27 mouse cellular contexts compared by ENCODE assay signal in genomic region chr1:135399466-135399865, GRCm38 (mm10). TPM values are rescaled to one million over a fixed set of nuclear protein-coding genes. Genes with fewer than 3 reads are reported as not detected.
A peak's percentile ranks its signal among the peaks of the same experiment; 100 is the strongest.
DNase-seq lines count a peak whose midpoint lies in the region; ATAC-seq and TF ChIP-seq lines count a peak whose summit lies in the region.
"Had no signal": no experiment of that assay in that cellular context is flagged by ENCODE, and none has a peak within 500 bp of the region (broad histone marks: within the 10 kb centered on the region; RNA-seq: fewer than 3 reads in every experiment).

No protein-coding gene starts in this region.

- H3K27me3 ChIP-seq in stomach, postnatal 0 days (ENCODE audit: control insufficient read depth, insufficient read depth, low read length), result no peaks in the 10 kb centered on the region
- no peaks in the 10 kb centered on the region for H3K27me3 ChIP-seq in limb, embryonic 10.5 days (ENCODE audit: low read depth, poor library complexity, severe bottlenecking)
- H3K27me3 ChIP-seq: heart, embryonic 13.5 days; hindbrain, embryonic 12.5 days; hindbrain, embryonic 15.5 days; Patski had no signal

- no peak for TF ChIP-seq CTCF in stomach, postnatal 0 days (IDR thresholded peaks at IDR 0.05; ENCODE audit: low read depth)

- no peaks in the 10 kb centered on the region for H3K9me3 ChIP-seq in stomach, postnatal 0 days (ENCODE audit: control insufficient read depth, low read length)
- no peaks in the 10 kb centered on the region for H3K9me3 ChIP-seq in limb, embryonic 10.5 days (replicated peaks)
- H3K9me3 ChIP-seq: forebrain, embryonic 10.5 days; G1E; heart, embryonic 10.5 days; heart, embryonic 13.5 days; hindbrain, embryonic 12.5 days; hindbrain, embryonic 15.5 days had no signal

- no peaks in the 10 kb centered on the region for H3K4me1 ChIP-seq in stomach, postnatal 0 days (replicated peaks; ENCODE audit: control insufficient read depth, insufficient read depth)
- no peaks in the 10 kb centered on the region for H3K4me1 ChIP-seq in limb, embryonic 10.5 days
- H3K4me1 ChIP-seq: forebrain, embryonic 10.5 days; heart, embryonic 10.5 days; heart, embryonic 13.5 days; hindbrain, embryonic 12.5 days; hindbrain, embryonic 15.5 days had no signal

- no peak overlapping the region for H3K4me3 ChIP-seq in stomach, postnatal 0 days (ENCODE audit: low read depth, low read length)
- no peak overlapping the region for H3K4me3 ChIP-seq in limb, embryonic 10.5 days
- H3K4me3 ChIP-seq: forebrain, embryonic 10.5 days; gastrocnemius, adult 2 months; heart, adult 2 months; heart, embryonic 10.5 days; heart, embryonic 13.5 days; hindbrain, embryonic 12.5 days; hindbrain, embryonic 15.5 days had no signal

- peaks cover 15% of the 10 kb centered on the region for H3K36me3 ChIP-seq in stomach, postnatal 0 days (ENCODE audit: control insufficient read depth, insufficient read depth, low read length)
- peaks cover 99% of the 10 kb centered on the region for H3K36me3 ChIP-seq in limb, embryonic 10.5 days

- H3K27ac ChIP-seq in stomach, postnatal 0 days (replicated peaks), result 0 out of 2 replicates have a peak overlapping the region, but pooled peaks have one; percentile 30
- no peak overlapping the region for H3K27ac ChIP-seq in limb, embryonic 10.5 days
- H3K27ac ChIP-seq: forebrain, embryonic 10.5 days; gastrocnemius, adult 2 months; heart, adult 2 months; heart, embryonic 10.5 days; heart, embryonic 13.5 days; hindbrain, embryonic 15.5 days had no signal

- peak; percentile 50; the same call in 1 of the 2 replicates for ATAC-seq in frontal cortex, adult (ENCODE audit: low TSS enrichment)
- peak; percentile 80 for ATAC-seq in common myeloid progenitor, adult 5-6 weeks (replicated peaks; ENCODE audit: low read depth, poor library complexity, severe bottlenecking)
- peak; percentile 76 for ATAC-seq in megakaryocyte progenitor cell, adult 5-6 weeks (replicated peaks; ENCODE audit: poor library complexity)
- ATAC-seq in stomach, postnatal 0 days (ENCODE audit: low FRiP score, low TSS enrichment), result no peak
- ATAC-seq: forebrain, embryonic 14.5 days; intestine, postnatal 0 days; Patski had no signal

- no peak for DNase-seq in frontal cortex, adult 2 months (ENCODE audit: extremely low spot score in 1 of 2, low spot score in 1 of 2)
- no peak for DNase-seq in stomach, postnatal 0 days (ENCODE audit: low spot score)
- DNase-seq in limb, embryonic 10.5 days (ENCODE audit: low spot score), result no peak
- no peak for DNase-seq in spleen, postnatal 36 days (ENCODE audit: low spot score in 2 of 2)
- no peak for DNase-seq in cerebellum, postnatal 14 days
- DNase-seq: adrenal gland, postnatal 10 days; cerebellum, adult 11 months; cerebellum, adult 2 months; cerebellum, adult 9-11 months; cerebellum, postnatal 36 days; gastrocnemius, adult 2 months; gastrocnemius, postnatal 14 days; heart, adult 2 months; heart, postnatal 14 days; heart, postnatal 4 days had no signal

- no peak overlapping the region for H3K4me2 ChIP-seq in stomach, postnatal 0 days (replicated peaks; ENCODE audit: low read depth)
- H3K4me2 ChIP-seq: heart, embryonic 13.5 days; hindbrain, embryonic 12.5 days; hindbrain, embryonic 15.5 days had no signal

- 92% methylated on average over 5 of the region's 5 CpGs for WGBS in stomach, postnatal 0 days
- WGBS in limb, embryonic 10.5 days, result 95% methylated on average over 5 of the region's 5 CpGs

- no peak for TF ChIP-seq EP300 in stomach, postnatal 0 days (optimal IDR thresholded peaks at IDR 0.05)

- no peak overlapping the region for H3K9ac ChIP-seq in stomach, postnatal 0 days (ENCODE audit: low read length)
- H3K9ac ChIP-seq: heart, embryonic 13.5 days; hindbrain, embryonic 12.5 days; hindbrain, embryonic 15.5 days had no signal

RNA-seq across cellular contexts. Expression of gene Shisa4, which starts 24.4 kb away (rescaled TPM):
- polyA plus RNA-seq in frontal cortex, adult 2 months (2012; rRNA removed), result 174 and 198 TPM in 2 replicates
- 0.18 TPM in 1 of 2 replicates, not detected in the other for total RNA-seq in common myeloid progenitor, adult 5-6 weeks (2017)
- not detected in 2 replicates for total RNA-seq in megakaryocyte progenitor cell, adult 5-6 weeks (2015)
- not detected in 2 replicates for total RNA-seq in megakaryocyte progenitor cell, adult 5-6 weeks (2017)
- 23.2 and 25.0 TPM in 2 replicates for polyA plus RNA-seq in stomach, postnatal 0 days (2015; fragmentation: Nextera tagmentation; extraction: Ambion mirVana)
- polyA plus RNA-seq in limb, embryonic 10.5 days (2016; fragmentation: Nextera tagmentation; extraction: Ambion mirVana), result 53.3 and 57.5 TPM in 2 replicates
- polyA plus RNA-seq: G1E had no signal

RNA-seq across cellular contexts. Expression of gene Ipo9, which starts 30.8 kb away (rescaled TPM):
- polyA plus RNA-seq in frontal cortex, adult 2 months (2012; rRNA removed), result 137 and 174 TPM in 2 replicates
- total RNA-seq in common myeloid progenitor, adult 5-6 weeks (2017), result 46.0 and 68.1 TPM in 2 replicates
- total RNA-seq in megakaryocyte progenitor cell, adult 5-6 weeks (2015), result 35.9 and 47.0 TPM in 2 replicates
- total RNA-seq in megakaryocyte progenitor cell, adult 5-6 weeks (2017), result 33.8 and 39.9 TPM in 2 replicates
- polyA plus RNA-seq in stomach, postnatal 0 days (2015; fragmentation: Nextera tagmentation; extraction: Ambion mirVana), result 23.5 and 24.7 TPM in 2 replicates
- polyA plus RNA-seq in limb, embryonic 10.5 days (2016; fragmentation: Nextera tagmentation; extraction: Ambion mirVana), result 195 and 209 TPM in 2 replicates
